Mouse (Mus musculus): ENCODE measurements around the gene Tor3a. TPM values are rescaled to one million over a fixed set of nuclear protein-coding genes. Genes with fewer than 3 reads are reported as not detected.
A peak's percentile ranks its signal among the peaks of the same experiment; 100 is the strongest.
"Not testable (repeated sequence)": the region's sequence is repeated elsewhere in the genome, so short reads cannot be mapped to it uniquely, and the experiment has no call there.

The Tor3a gene
- total RNA-seq, 2 experiments from 2014 or later, result 2.3 to 7.4 TPM

- no peak for ATAC-seq (replicated peaks; ENCODE audit: low FRiP score, low TSS enrichment, poor library complexity, severe bottlenecking)
Observed at GRCm38 (mm10) chr1:156672720-156673475, 1.3 kb downstream of the Tor3a start.

- no peak for ATAC-seq (replicated peaks; ENCODE audit: low FRiP score, low TSS enrichment, poor library complexity, severe bottlenecking)
Observed at GRCm38 (mm10) chr1:156671921-156672320, 2.2 kb downstream of the Tor3a start.

- no peak for ATAC-seq (replicated peaks; ENCODE audit: low FRiP score, low TSS enrichment, poor library complexity, severe bottlenecking)
Observed at GRCm38 (mm10) chr1:156669208-156669983, 4.8 kb downstream of the Tor3a start.

- ATAC-seq (replicated peaks; ENCODE audit: low FRiP score, low TSS enrichment, poor library complexity, severe bottlenecking), result no peak
Observed at GRCm38 (mm10) chr1:156668602-156669001, 5.6 kb downstream of the Tor3a start.

DNA sequence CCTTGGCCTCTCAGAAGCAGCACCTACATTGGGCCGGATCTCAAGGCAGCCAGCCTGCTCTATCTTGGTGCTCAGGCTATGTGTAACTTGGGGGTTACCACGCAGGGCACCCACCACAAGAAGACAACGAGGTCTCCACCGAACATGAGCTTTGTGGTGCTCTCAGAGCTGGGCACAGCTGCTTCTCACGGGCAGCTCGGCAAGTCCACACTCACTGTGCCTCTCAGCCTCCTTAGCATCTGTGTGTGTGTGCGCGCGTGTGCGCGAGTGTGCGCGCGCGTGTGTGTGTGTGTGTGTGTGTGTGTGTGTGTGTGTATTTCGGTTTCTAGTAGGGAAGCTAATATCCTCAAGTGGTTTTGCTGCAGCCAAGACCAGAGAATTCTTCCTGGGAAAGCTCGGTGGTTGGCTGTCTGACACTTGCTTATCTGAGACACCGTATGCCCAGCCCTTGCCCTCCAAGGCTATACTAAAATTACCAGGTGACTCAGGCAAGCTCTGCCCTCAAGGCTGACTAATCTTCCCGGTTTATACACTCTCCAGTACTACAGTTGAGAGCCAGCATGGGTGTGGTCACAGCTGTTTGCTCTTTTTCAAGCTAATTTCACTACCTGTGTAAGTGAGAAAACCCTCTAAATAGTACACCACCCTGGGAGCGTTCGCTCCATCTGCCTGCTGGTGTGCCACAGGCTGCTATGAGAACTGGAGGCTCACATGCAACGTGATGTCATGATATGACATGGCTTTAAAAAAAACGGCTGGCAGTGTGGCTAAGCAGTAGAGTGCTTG is 6.8 kb downstream of the Tor3a start:
- peak; percentile 93 for ATAC-seq (replicated peaks; ENCODE audit: low FRiP score, low TSS enrichment, poor library complexity, severe bottlenecking)

GRCm38 (mm10) chr1:156665777-156666176 is 8.4 kb downstream of the Tor3a start:
- no peak for ATAC-seq (replicated peaks; ENCODE audit: low FRiP score, low TSS enrichment, poor library complexity, severe bottlenecking)

DNA sequence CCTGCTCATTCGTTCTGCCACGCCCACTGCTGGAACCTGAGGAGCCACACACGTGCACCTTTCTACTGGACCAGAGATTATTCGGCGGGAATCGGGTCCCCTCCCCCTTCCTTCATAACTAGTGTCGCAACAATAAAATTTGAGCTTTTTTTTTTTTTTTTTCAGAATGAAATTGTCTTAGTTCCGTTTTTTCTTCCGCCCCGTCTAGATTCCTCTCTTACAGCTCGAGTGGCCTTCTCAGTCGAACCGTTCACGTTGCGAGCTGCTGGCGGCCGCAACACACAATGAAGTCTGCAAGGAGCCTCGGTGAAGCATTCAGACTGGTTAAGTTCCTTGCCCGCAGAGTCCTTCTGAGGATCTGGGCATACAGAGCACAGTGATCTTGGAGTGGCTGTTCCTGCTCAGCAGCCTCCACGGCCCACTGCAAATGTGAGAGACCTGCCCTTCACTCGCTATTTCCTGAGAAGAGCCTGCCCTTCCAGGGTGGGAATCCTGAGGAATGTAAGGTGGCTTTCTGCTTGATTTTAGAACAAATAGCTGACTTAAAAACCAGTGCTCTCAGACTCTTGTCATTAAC is 13.4 kb downstream of the Tor3a start:
- ATAC-seq (replicated peaks; ENCODE audit: low FRiP score, low TSS enrichment, poor library complexity, severe bottlenecking), result not testable (repeated sequence)

GRCm38 (mm10) chr1:156659906-156660659 is 14.1 kb downstream of the Tor3a start:
- ATAC-seq (replicated peaks; ENCODE audit: low FRiP score, low TSS enrichment, poor library complexity, severe bottlenecking), result peak; percentile 58

GRCm38 (mm10) chr1:156658676-156659075 is 15.5 kb downstream of the Tor3a start:
- no peak for ATAC-seq (replicated peaks; ENCODE audit: low FRiP score, low TSS enrichment, poor library complexity, severe bottlenecking)

- no peak for ATAC-seq (replicated peaks; ENCODE audit: low FRiP score, low TSS enrichment, poor library complexity, severe bottlenecking)
Observed at GRCm38 (mm10) chr1:156657523-156657922, 16.6 kb downstream of the Tor3a start.

GRCm38 (mm10) chr1:156654735-156655530 is 19.2 kb downstream of the Tor3a start:
- ATAC-seq (replicated peaks; ENCODE audit: low FRiP score, low TSS enrichment, poor library complexity, severe bottlenecking), result no peak

GRCm38 (mm10) chr1:156652189-156652822 is 21.9 kb downstream of the Tor3a start:
- no peak for ATAC-seq (replicated peaks; ENCODE audit: low FRiP score, low TSS enrichment, poor library complexity, severe bottlenecking)

DNA sequence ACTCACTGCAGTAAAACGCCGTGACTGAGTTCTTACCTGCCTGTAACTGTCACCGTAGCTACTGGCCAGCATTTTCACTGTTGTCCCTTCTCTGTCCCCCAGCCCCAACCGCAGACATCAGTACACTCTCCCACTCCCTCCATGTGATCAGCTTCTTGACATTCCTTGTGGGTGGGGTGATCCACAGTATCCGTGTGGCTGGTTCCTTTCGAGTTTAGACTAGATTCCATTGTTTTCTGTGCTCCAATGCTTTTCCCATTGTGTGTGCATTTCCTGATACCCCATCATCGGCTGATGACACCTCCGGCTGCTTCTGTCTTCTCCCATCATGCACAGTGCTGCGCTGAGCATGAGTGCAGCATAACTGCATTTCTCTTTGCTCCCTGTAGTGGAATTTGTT is 23.5 kb downstream of the Tor3a start:
- ATAC-seq (replicated peaks; ENCODE audit: low FRiP score, low TSS enrichment, poor library complexity, severe bottlenecking), result no peak

DNA sequence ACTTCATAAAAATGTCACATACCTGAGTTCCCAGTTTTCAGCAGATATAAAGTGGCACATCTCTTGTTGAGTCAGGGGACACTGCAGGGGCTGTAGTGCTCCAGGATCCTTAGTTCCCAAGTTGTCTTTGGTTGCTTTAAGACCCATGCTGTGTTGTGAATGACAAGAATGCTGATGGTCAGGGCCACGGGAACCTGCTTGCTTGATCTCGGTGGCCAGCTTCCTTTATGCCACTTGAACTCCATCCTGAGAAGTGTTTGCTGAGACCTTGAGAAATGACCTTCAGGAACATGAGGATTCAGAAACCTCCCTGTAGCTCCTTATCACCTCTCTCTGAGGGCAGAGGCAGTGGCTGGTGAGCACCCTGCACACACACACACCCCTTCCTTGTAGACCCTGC is 25.5 kb downstream of the Tor3a start:
- ATAC-seq (replicated peaks; ENCODE audit: low FRiP score, low TSS enrichment, poor library complexity, severe bottlenecking), result no peak

DNA sequence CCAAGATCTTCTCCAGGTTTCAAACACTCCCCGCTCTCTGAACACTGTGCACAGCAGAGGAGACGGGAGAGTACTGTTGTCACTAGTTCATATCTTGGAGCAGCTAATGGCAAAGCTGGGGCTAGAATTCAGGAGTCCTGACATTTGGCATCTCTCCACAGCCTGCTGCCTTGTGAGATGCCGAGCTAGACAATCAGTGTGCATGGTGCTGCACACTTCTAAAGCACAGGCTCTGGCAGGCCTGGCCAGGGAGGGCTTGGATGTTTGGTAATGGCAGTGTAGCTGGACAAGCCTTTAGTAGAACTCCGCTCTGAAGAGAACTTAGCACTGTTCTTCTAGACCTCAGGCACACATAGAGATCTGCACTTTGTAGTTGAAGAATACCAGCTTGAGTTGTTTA is 28.2 kb downstream of the Tor3a start:
- ATAC-seq (replicated peaks; ENCODE audit: low FRiP score, low TSS enrichment, poor library complexity, severe bottlenecking), result no peak

- no peak for ATAC-seq (replicated peaks; ENCODE audit: low FRiP score, low TSS enrichment, poor library complexity, severe bottlenecking)
Observed at GRCm38 (mm10) chr1:156644780-156645523, 29.2 kb downstream of the Tor3a start.

GRCm38 (mm10) chr1:156644061-156644460 is 30.1 kb downstream of the Tor3a start:
- ATAC-seq (replicated peaks; ENCODE audit: low FRiP score, low TSS enrichment, poor library complexity, severe bottlenecking), result no peak

All from megakaryocyte-erythroid progenitor cell, adult 5-6 weeks (primary cell).